Mouse (Mus musculus) lung, embryonic 14.5 days (tissue): Measurements from ENCODE around the gene Rrp9. TPM values are rescaled to one million over a fixed set of nuclear protein-coding genes. Genes with fewer than 3 reads are reported as not detected.
A peak's percentile ranks its signal among the peaks of the same experiment; 100 is the strongest.

Source experiments
- ATAC-seq: fragments of 200-750 bp; cut with Nextera tagmentation; 2 replicates; pipeline ENCODE4 v1.8.0; 2017; ENCODE audit warnings: mild to moderate bottlenecking, moderate TSS enrichment, moderate library complexity; ENCODE audit not compliant: insufficient read depth
- DNase-seq: peaks from one replicate; pipeline ENCODE4 v3.0.0-alpha.2; 2015
- H3K27ac ChIP-seq: fragments of 300-500 bp; sonication (generic); 2 replicates; pipeline ENCODE4 v1.5.1; 2014; ENCODE audit warnings: low read depth, mild to moderate bottlenecking, moderate library complexity
- H3K27me3 ChIP-seq: fragments of 300-500 bp; sonication (generic); 2 replicates; pipeline ENCODE4 v1.6.1; 2014; ENCODE audit warnings: low read length, control low read depth; ENCODE audit not compliant: insufficient read depth
- H3K36me3 ChIP-seq: fragments of 300-500 bp; sonication (generic); 2 replicates; pipeline ENCODE4 v1.6.1; 2014; ENCODE audit warnings: control low read depth; ENCODE audit not compliant: insufficient read depth
- H3K4me1 ChIP-seq: fragments of 300-500 bp; sonication (generic); 2 replicates; pipeline ENCODE4 v1.6.1; 2014; ENCODE audit warnings: antibody characterized with exemption, control low read depth; ENCODE audit not compliant: insufficient read depth
- H3K4me2 ChIP-seq: fragments of 300-500 bp; sonication (generic); 2 replicates; pipeline ENCODE4 v1.6.1; 2014; ENCODE audit warnings: mild to moderate bottlenecking
- H3K4me3 ChIP-seq: fragments of 300-500 bp; sonication (generic); 2 replicates; pipeline ENCODE4 v1.5.1; 2014; ENCODE audit warnings: low read depth, low read length
- H3K9ac ChIP-seq: fragments of 300-500 bp; sonication (generic); 2 replicates; pipeline ENCODE4 v1.6.1; 2014
- H3K9me3 ChIP-seq: fragments of 300-500 bp; sonication (generic); 2 replicates; pipeline ENCODE4 v1.6.1; 2016; ENCODE audit warnings: low read depth, low read length, control low read depth
- CTCF ChIP-seq: IDR thresholded peaks from 2 replicates; pipeline ENCODE4 v1.5.1; 2016; ENCODE audit warnings: antibody characterized with exemption, low read depth
- WGBS: fragments of 180-500 bp; shearing (Covaris S2); extraction: QIAGEN DNeasy Blood & Tissue Kit; methylation state at CpG from one replicate; pipeline ENCODE4 v1.1.7; 2014; 5-methylcytosine and 5-hydroxymethylcytosine counted together
- polyA plus RNA-seq: library from polyadenylated mRNA; unstranded; fragments of >200 nt; fragmentation: Nextera tagmentation; extraction: Ambion mirVana; gene quantifications from 2 replicates; pipeline ENCODE4 v1.2.1, GENCODE M21; 2014

Gene Rrp9
- polyA plus RNA-seq, 1 experiment from 2014 or later: 52.7 TPM

GRCm38 (mm10) chr9:106444836-106445235 lies 30.9 kb upstream of the Rrp9 start:
- Histone ChIP-seq H3K4me3 (no peak overlapping the region), H3K9ac (no peak overlapping the region), H3K27ac (no peak overlapping the region), H3K9me3 (no peaks in the 10 kb centered on the region), H3K27me3 (no peaks in the 10 kb centered on the region), H3K4me1 (peaks cover 10% of the 10 kb centered on the region), H3K4me2 (no peak overlapping the region), H3K36me3 (0 out of 2 replicates have a peak, but pooled peaks cover 6% of the 10 kb centered on the region)
- ATAC-seq (no peak), DNase-seq (no peak)
- WGBS: 72% methylated on average over 4 of the region's 4 CpGs
- TF ChIP-seq CTCF: no peak

GRCm38 (mm10) chr9:106447348-106447747 lies 28.4 kb upstream of the Rrp9 start, which contains the start of the genes Abhd14b and Abhd14a:
Gene Abhd14b, plus strand, starts transcription at chr9:106447459.
Gene Abhd14a, minus strand, starts transcription at chr9:106447678.
- ATAC-seq (peak; percentile 86), DNase-seq (peak; percentile 97)
- peak; percentile 67 for TF ChIP-seq CTCF
- peak within 1 kb of the TSS; percentile 54 for H3K4me3 ChIP-seq
- under 1% methylated on average over 24 of the region's 24 CpGs for WGBS
- no peaks in the 10 kb centered on the region for H3K9me3 ChIP-seq
- peaks cover 28% of the 10 kb centered on the region for H3K4me1 ChIP-seq
- no peaks in the 10 kb centered on the region for H3K27me3 ChIP-seq
- peak within 1 kb of the TSS; percentile 71 for H3K9ac ChIP-seq
- H3K36me3 ChIP-seq: 0 out of 2 replicates have a peak, but pooled peaks cover 3% of the 10 kb centered on the region
- peak within 1 kb of the TSS; percentile 70 for H3K27ac ChIP-seq
- H3K4me2 ChIP-seq: peak within 1 kb of the TSS; percentile 89

GRCm38 (mm10) chr9:106447951-106448350 lies 27.8 kb upstream of the Rrp9 start:
- no peak for DNase-seq
- H3K4me2 ChIP-seq: peak overlapping the region; percentile 89
- H3K27ac ChIP-seq: peak overlapping the region; percentile 70; the same call in 1 of the 2 replicates
- H3K9me3 ChIP-seq: no peaks in the 10 kb centered on the region
- H3K4me1 ChIP-seq: peaks cover 34% of the 10 kb centered on the region
- TF ChIP-seq CTCF: no peak
- 37% methylated on average over 9 of the region's 9 CpGs for WGBS
- H3K27me3 ChIP-seq: no peaks in the 10 kb centered on the region
- no peak overlapping the region; the same call in 1 of the 2 replicates for H3K9ac ChIP-seq
- peak overlapping the region; percentile 54 for H3K4me3 ChIP-seq
- 0 out of 2 replicates have a peak, but pooled peaks cover 3% of the 10 kb centered on the region for H3K36me3 ChIP-seq
- peak; percentile 16 for ATAC-seq

- ATAC-seq (peak; percentile 48), DNase-seq (peak; percentile 86)
- Histone ChIP-seq H3K9ac (peak overlapping the region; percentile 50), H3K9me3 (no peaks in the 10 kb centered on the region), H3K36me3 (0 out of 2 replicates have a peak, but pooled peaks cover under 1% of the 10 kb centered on the region), H3K4me2 (peak overlapping the region; percentile 89), H3K4me3 (peak overlapping the region; percentile 54), H3K27ac (peak overlapping the region; percentile 69; the same call in 1 of the 2 replicates), H3K27me3 (no peaks in the 10 kb centered on the region), H3K4me1 (peaks cover 37% of the 10 kb centered on the region)
- TF ChIP-seq CTCF: peak; percentile 80
- WGBS: under 1% methylated on average over 23 of the region's 23 CpGs
Observed at GRCm38 (mm10) chr9:106448498-106449031, 27.2 kb upstream of the Rrp9 start.

- Histone ChIP-seq H3K36me3 (no peaks in the 10 kb centered on the region), H3K9ac (no peak overlapping the region), H3K9me3 (no peaks in the 10 kb centered on the region), H3K4me3 (no peak overlapping the region), H3K4me2 (peak overlapping the region; percentile 41; the same call in 1 of the 2 replicates), H3K4me1 (peaks cover 40% of the 10 kb centered on the region), H3K27me3 (no peaks in the 10 kb centered on the region), H3K27ac (no peak overlapping the region)
- DNase-seq (no peak), ATAC-seq (no peak)
- TF ChIP-seq CTCF: no peak
- WGBS: 90% methylated on average over 8 of the region's 8 CpGs
Observed at GRCm38 (mm10) chr9:106449947-106450346, 25.8 kb upstream of the Rrp9 start.

- Histone ChIP-seq H3K9me3 (no peaks in the 10 kb centered on the region), H3K4me1 (peaks cover 44% of the 10 kb centered on the region), H3K9ac (peak overlapping the region; percentile 26), H3K4me2 (peak overlapping the region; percentile 41; the same call in 1 of the 2 replicates), H3K27me3 (no peaks in the 10 kb centered on the region), H3K36me3 (no peaks in the 10 kb centered on the region), H3K4me3 (no peak overlapping the region), H3K27ac (peak overlapping the region; percentile 69)
- ATAC-seq (no peak), DNase-seq (peak; percentile 88)
- 2% methylated on average over 9 of the region's 9 CpGs for WGBS
- TF ChIP-seq CTCF: no peak
Observed at GRCm38 (mm10) chr9:106450661-106451060, 25.1 kb upstream of the Rrp9 start.

GRCm38 (mm10) chr9:106451298-106451697 lies 24.5 kb upstream of the Rrp9 start:
- Histone ChIP-seq H3K9ac (no peak overlapping the region), H3K4me2 (peak overlapping the region; percentile 41; the same call in 1 of the 2 replicates), H3K27me3 (no peaks in the 10 kb centered on the region), H3K4me3 (no peak overlapping the region), H3K9me3 (no peaks in the 10 kb centered on the region), H3K36me3 (no peaks in the 10 kb centered on the region), H3K4me1 (peaks cover 51% of the 10 kb centered on the region), H3K27ac (0 out of 2 replicates have a peak overlapping the region, but pooled peaks have one; percentile 42)
- DNase-seq (no peak), ATAC-seq (no peak)
- WGBS: 58% methylated on average over 11 of the region's 11 CpGs
- TF ChIP-seq CTCF: no peak
